Mouse (Mus musculus) kidney, postnatal 4 days (tissue): ENCODE results near the gene Rsrp1.

Source experiments
- DNase-seq, 2 experiments: peaks; one replicate each; pipeline ENCODE4 v3.0.0; 2021; ENCODE audit warnings: mixed read lengths in 2 of 2

Gene Rsrp1

DNA sequence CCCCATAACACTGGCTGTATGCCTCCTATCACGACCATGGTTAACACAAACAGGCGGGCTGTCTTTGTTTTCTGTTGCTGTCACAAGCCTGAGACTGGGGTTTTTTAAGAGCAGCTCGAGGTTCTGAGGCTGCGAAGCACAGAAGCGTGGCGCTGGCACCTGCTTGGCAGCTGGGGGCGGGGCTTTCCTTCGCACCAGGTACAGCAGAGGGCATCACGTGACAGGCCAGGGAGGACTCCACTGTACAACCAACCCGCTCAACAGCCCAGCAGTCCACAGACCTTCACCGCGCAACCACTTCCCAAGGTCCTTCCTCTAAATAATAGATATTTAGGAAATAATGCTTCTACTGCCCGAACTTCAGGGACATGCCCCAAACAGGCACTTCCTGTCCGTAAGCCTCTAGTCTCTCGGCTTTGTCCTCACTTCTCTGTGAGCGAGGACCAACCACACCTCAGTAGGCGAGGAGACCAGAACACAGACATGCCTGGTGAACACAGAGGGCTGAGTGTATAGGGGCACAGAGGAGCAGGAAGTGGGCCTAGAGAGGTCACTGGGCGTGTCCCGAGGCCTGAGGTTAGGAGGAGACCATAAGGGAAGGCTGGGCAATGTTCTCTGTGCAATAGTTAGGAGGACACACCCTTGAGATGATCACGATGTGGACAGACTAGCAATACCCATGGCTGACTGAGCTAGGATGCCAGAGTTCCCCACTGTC, 44.7 kb downstream of the Rsrp1 start:
- DNase-seq: peak; percentile 68 to 82

DNA sequence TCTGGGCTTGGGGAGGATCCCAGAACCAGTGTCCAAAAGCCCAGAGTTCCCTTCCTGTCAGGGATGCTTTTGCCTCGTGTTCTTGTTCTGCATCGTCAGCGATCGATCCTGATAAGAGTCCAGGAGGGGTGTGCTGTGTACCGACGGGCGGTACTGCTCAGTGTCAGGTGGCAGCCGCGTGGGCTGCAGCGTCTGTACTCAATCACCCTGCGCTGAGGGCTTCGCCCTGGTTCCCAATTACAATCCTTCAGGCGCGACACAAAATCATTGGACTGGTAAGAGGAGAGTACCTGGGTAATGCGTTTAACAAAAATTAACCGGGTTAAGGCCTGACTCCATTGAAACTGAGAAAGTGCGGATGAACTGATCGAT, 45.2 kb downstream of the Rsrp1 start:
- peak in 1 of 2 experiments; percentile 27 for DNase-seq

GRCm38 (mm10) chr4:134975261-134975928, 52.0 kb downstream of the Rsrp1 start:
- DNase-seq: peak; percentile 57 to 64

DNA sequence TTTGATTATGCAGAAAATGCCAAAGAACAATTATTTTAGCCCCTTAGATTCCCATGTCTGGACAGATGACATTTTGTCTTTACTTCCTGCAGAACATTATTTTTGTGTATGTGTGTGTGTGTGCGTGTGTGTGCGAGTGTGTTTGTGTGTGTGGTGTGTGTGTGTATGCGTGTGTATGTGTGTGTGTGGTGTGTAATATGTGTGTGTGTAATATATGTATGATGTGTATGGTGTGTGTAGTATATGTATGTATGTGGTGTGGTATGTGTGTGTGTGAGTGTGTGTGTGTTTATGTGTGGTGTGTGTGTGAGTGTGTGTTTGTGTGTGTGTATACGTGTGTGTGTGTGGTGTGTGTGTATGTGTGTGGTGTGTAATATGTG, 52.5 kb downstream of the Rsrp1 start:
- no peak for DNase-seq
